Mouse (Mus musculus): ENCODE results near the gene Spcs3. TPM values are rescaled to one million over a fixed set of nuclear protein-coding genes. Genes with fewer than 3 reads are reported as not detected.

Gene Spcs3
- polyA plus RNA-seq, 1 experiment from 2014 or later: 85.8 TPM

DNA sequence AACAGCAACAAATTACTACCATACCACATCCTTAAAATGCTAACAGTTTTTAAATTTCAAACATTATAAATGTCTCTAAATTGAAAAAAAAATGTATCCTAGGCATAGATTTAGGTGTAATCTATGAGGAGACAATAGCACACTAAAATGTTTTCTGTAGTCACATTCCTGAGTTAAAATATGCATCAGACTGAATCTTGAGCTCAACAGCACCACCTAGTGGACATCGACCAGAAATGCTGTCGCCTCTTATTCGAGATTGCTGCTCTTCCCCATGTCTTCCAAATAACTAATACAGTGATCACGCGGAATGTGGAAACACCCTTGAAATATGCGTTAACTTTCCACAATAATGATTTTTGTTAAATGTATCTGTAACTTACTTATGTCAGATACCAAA, 36.7 kb downstream of the Spcs3 start:
- Histone ChIP-seq H3K4me1 (replicated peaks; ENCODE audit: control insufficient read depth, insufficient read depth, low read length) (no peaks in the 10 kb centered on the region), H3K9me3 (ENCODE audit: control insufficient read depth, low read length) (no peaks in the 10 kb centered on the region), H3K27me3 (ENCODE audit: control insufficient read depth, insufficient read depth, low read length) (no peaks in the 10 kb centered on the region), H3K36me3 (ENCODE audit: control insufficient read depth, insufficient read depth, low read length) (no peaks in the 10 kb centered on the region), H3K4me3 (ENCODE audit: low read depth, low read length) (no peak overlapping the region), H3K27ac (ENCODE audit: low read depth, low read length) (no peak overlapping the region), H3K4me2 (ENCODE audit: low read depth, low read length, severe bottlenecking) (no peak overlapping the region), H3K9ac (ENCODE audit: low read length) (no peak overlapping the region)
- ATAC-seq (replicated peaks; ENCODE audit: low FRiP score) (no peak; the same call in 1 of the 2 replicates), DNase-seq (ENCODE audit: low spot score) (peak; percentile 69)
- WGBS: 17% methylated on average over 6 of the region's 6 CpGs

DNA sequence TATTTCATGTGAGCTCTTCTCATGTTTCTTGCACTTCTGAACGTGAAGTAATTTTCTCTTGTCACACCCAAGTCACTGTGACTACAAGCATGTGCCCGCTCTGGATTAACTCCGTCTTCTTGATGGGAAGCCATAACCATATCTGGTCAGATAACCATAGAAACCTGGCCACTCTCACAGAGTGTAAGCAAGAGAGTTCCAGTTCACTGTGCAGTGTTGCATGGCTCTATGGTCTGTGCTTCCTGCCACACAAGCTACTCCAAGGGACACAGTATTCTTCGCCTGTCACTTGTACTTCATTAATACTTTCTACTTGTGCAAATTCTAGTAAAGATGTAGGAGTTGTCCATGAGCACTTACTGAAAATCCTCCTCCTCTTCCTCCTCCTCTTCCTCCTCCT, 37.9 kb downstream of the Spcs3 start:
- no peaks in the 10 kb centered on the region for H3K9me3 ChIP-seq (ENCODE audit: control insufficient read depth, low read length)
- H3K9ac ChIP-seq (ENCODE audit: low read length): no peak overlapping the region
- DNase-seq (ENCODE audit: low spot score) (no peak), ATAC-seq (replicated peaks; ENCODE audit: low FRiP score) (no peak)
- no peak overlapping the region for H3K27ac ChIP-seq (ENCODE audit: low read depth, low read length)
- no peaks in the 10 kb centered on the region for H3K27me3 ChIP-seq (ENCODE audit: control insufficient read depth, insufficient read depth, low read length)
- WGBS: 82% methylated on average over 4 of the region's 4 CpGs
- H3K4me3 ChIP-seq (ENCODE audit: low read depth, low read length): no peak overlapping the region
- no peaks in the 10 kb centered on the region for H3K4me1 ChIP-seq (replicated peaks; ENCODE audit: control insufficient read depth, insufficient read depth, low read length)
- H3K4me2 ChIP-seq (ENCODE audit: low read depth, low read length, severe bottlenecking): no peak overlapping the region
- no peaks in the 10 kb centered on the region for H3K36me3 ChIP-seq (ENCODE audit: control insufficient read depth, insufficient read depth, low read length)

DNA sequence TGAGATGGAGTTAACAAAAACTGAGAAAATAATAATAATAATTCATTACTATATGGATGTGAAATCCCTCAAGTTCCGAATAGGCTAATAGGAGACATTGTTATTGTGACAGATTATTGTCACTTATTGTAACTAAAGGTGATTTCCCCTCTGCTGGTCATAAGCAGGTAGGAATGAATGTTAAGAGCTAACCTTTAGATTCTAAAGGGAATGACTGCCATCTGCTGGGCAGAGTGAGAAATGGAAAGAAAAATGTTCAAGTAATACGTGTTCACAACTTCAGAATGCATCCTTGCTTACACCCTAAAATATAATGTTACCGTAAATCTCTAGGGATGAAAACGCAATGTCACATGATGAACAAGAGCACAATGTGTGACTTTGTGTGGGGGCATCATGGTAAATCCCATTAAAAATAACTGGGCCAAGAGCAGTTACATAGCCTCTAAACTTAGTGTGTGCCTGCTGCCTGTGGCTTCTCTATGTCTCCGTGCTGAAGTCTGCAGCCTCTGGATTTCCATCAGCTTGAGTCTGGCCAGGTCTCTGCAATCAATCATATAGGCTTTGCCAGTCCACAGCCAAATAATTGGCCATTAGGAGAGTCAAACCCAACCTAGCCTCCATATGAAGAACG, 38.6 kb downstream of the Spcs3 start:
- WGBS: 32% methylated on average over 6 of the region's 6 CpGs
- ATAC-seq (replicated peaks; ENCODE audit: low FRiP score) (peak; percentile 26; the same call in 1 of the 2 replicates), DNase-seq (ENCODE audit: low spot score) (no peak)

DNA sequence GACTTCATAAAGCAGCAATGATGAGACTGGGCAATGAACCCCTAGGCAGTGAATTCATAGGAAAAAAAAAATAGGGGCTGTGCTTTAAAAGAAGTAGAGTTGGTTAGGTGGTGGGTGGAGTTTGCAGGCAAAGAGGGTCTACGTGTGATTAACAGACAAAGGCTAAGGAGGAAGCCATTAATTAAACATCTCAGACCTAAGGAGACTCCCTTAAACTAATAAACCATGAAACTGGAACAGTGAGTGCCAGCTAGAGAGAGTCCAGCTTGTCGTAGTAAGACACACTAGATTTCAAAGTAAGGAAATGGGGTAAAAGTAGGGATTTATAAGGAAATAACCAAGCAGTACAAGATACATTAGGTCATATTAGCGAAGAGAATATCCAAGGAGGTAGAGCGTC, 41.4 kb downstream of the Spcs3 start:
- 80% methylated on average over 4 of the region's 4 CpGs for whole genome bisulfite sequencing

More for the DNA sequence above, 38.6 kb downstream of the Spcs3 start:
- no peak overlapping the region for H3K4me3 ChIP-seq (ENCODE audit: low read depth, low read length)
- H3K9ac ChIP-seq (ENCODE audit: low read length): no peak overlapping the region
- H3K4me2 ChIP-seq (ENCODE audit: low read depth, low read length, severe bottlenecking): no peak overlapping the region
- H3K36me3 ChIP-seq (ENCODE audit: control insufficient read depth, insufficient read depth, low read length): no peaks in the 10 kb centered on the region
- no peaks in the 10 kb centered on the region for H3K27me3 ChIP-seq (ENCODE audit: control insufficient read depth, insufficient read depth, low read length)
- H3K4me1 ChIP-seq (replicated peaks; ENCODE audit: control insufficient read depth, insufficient read depth, low read length): no peaks in the 10 kb centered on the region
- H3K9me3 ChIP-seq (ENCODE audit: control insufficient read depth, low read length): no peaks in the 10 kb centered on the region
- no peak overlapping the region for H3K27ac ChIP-seq (ENCODE audit: low read depth, low read length)

DNA sequence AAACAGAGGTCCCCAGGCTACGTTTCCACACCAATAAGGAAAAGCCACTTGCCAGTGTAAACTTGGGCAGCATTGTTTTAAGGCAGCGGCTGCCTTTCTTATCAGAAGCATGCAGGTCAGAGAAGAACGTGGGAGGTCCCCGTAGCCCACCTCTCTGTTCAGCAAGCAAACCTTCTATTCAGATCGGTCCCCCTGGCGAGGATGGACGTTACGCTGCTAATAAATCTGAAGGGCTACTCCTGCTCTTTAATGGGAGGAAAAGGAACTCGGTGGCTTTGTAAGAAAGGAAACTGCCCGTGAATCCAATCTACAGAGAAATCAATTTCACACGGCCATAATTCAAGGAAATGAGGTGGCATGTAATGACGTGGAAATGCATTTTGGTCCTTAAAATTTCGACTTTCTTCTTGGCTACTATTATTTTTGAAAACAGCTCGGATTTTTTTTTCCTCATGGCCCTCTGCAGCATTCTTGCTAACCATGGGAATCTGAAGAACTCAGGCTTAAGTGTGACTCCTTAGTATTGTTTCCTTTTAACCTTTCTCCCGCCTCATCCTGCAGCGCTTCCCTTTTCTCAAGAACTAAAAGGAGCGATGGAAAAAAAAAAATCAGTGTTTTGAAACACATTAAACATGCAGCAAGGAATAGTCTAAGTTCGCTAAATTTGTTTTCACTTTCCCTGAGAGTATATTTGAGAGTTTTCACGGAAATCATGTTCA, 43.1 kb downstream of the Spcs3 start:
- ATAC-seq (replicated peaks; ENCODE audit: low FRiP score) (no peak), DNase-seq (ENCODE audit: low spot score) (no peak)
- no peak overlapping the region for H3K4me3 ChIP-seq (ENCODE audit: low read depth, low read length)
- H3K4me1 ChIP-seq (replicated peaks; ENCODE audit: control insufficient read depth, insufficient read depth, low read length): no peaks in the 10 kb centered on the region
- WGBS: 46% methylated on average over 19 of the region's 19 CpGs
- no peaks in the 10 kb centered on the region for H3K27me3 ChIP-seq (ENCODE audit: control insufficient read depth, insufficient read depth, low read length)
- no peak overlapping the region for H3K9ac ChIP-seq (ENCODE audit: low read length)
- no peak overlapping the region for H3K4me2 ChIP-seq (ENCODE audit: low read depth, low read length, severe bottlenecking)
- H3K9me3 ChIP-seq (ENCODE audit: control insufficient read depth, low read length): no peaks in the 10 kb centered on the region
- H3K27ac ChIP-seq (ENCODE audit: low read depth, low read length): no peak overlapping the region
- no peaks in the 10 kb centered on the region for H3K36me3 ChIP-seq (ENCODE audit: control insufficient read depth, insufficient read depth, low read length)

More for the DNA sequence above, 41.4 kb downstream of the Spcs3 start:
- H3K36me3 ChIP-seq (ENCODE audit: control insufficient read depth, insufficient read depth, low read length): no peaks in the 10 kb centered on the region
- H3K27me3 ChIP-seq (ENCODE audit: control insufficient read depth, insufficient read depth, low read length): no peaks in the 10 kb centered on the region
- H3K4me1 ChIP-seq (replicated peaks; ENCODE audit: control insufficient read depth, insufficient read depth, low read length): no peaks in the 10 kb centered on the region
- H3K27ac ChIP-seq (ENCODE audit: low read depth, low read length): no peak overlapping the region
- DNase-seq (ENCODE audit: low spot score) (no peak), ATAC-seq (replicated peaks; ENCODE audit: low FRiP score) (no peak)
- no peak overlapping the region for H3K9ac ChIP-seq (ENCODE audit: low read length)
- H3K9me3 ChIP-seq (ENCODE audit: control insufficient read depth, low read length): no peaks in the 10 kb centered on the region
- H3K4me2 ChIP-seq (ENCODE audit: low read depth, low read length, severe bottlenecking): no peak overlapping the region
- no peak overlapping the region for H3K4me3 ChIP-seq (ENCODE audit: low read depth, low read length)

Other genes starting within 250 kb of the Spcs3 start
- gene Asb5, start 418 bp downstream of the Spcs3 start, polyA plus RNA-seq (2014; fragmentation: Nextera tagmentation; extraction: Ambion mirVana): 4.2 and 8.2 TPM in 2 replicates
- gene Spata4, start 70.8 kb upstream of the Spcs3 start, polyA plus RNA-seq (2014; fragmentation: Nextera tagmentation; extraction: Ambion mirVana): not detected in 2 replicates